Mouse (Mus musculus): ENCODE measurements at regions not wholly inside any gene's neighbourhood (a gene's known extent, or its start where the extent isn't known, plus 50 kb on each side); places are given as distances from the start of the nearest gene placed in this dataset.

- dilution Hi-C loops (cut with MboI; ENCODE audit: extremely low pct_ligation_motif_present, extremely low pct_unique_long_range_greater_than_20kb, low sequenced_read_pairs): no loop called here
- Histone ChIP-seq H3K9ac (ENCODE audit: insufficient read depth, low read depth) (no peak overlapping the region), H3K36me3 (replicated peaks in 1 of 2; ENCODE audit: control insufficient read depth in 1 of 2, insufficient read depth in 1 of 2, low read length in 1 of 2) (no peaks in the 10 kb centered on the region), H3K27ac (ENCODE audit: insufficient read depth, low read depth) (no peak overlapping the region), H3K4me1 (ENCODE audit: control insufficient read depth in 1 of 2, insufficient read depth in 2 of 2) (no peaks in the 10 kb centered on the region), H3K27me3 (replicated peaks) (no peaks in the 10 kb centered on the region), H3K4me3 (replicated peaks in 1 of 3; ENCODE audit: low read depth in 2 of 3, low read length in 2 of 3, poor library complexity in 1 of 3) (no peak overlapping the region), H3K4me2 (ENCODE audit: insufficient read depth, low read depth, poor library complexity, severe bottlenecking) (no peak overlapping the region), H3K79me2 (replicated peaks; ENCODE audit: control insufficient read depth, extremely low read depth, insufficient read depth, poor library complexity, severe bottlenecking) (no peaks in the 10 kb centered on the region), H3K9me3 (replicated peaks; ENCODE audit: low read length) (no peaks in the 10 kb centered on the region)
- TF ChIP-seq NELFE (IDR thresholded peaks at IDR 0.05; ENCODE audit: low read depth, low read length): no peak
- TF ChIP-seq ETS1 (conservative IDR thresholded peaks at IDR 0.05; ENCODE audit: low read depth, low read length): no peak
- no peak for TF ChIP-seq UBTF (IDR thresholded peaks at IDR 0.05; ENCODE audit: low read depth, low read length)
- TF ChIP-seq SIN3A (IDR thresholded peaks at IDR 0.05; ENCODE audit: low read length): no peak
- no peak for TF ChIP-seq CHD1 (IDR thresholded peaks at IDR 0.05; ENCODE audit: low read depth, low read length)
- peak; percentile 78 for TF ChIP-seq SMC3 (IDR thresholded peaks at IDR 0.05; ENCODE audit: low read depth, low read length)
- no peak for TF ChIP-seq MEF2A (IDR thresholded peaks at IDR 0.05; ENCODE audit: borderline replicate concordance, low read depth, low read length)
- TF ChIP-seq CTCF (conservative IDR thresholded peaks at IDR 0.05 in 1 of 2, IDR thresholded peaks at IDR 0.05 in 1 of 2; ENCODE audit: low read depth in 2 of 2, low read length in 2 of 2): peak; percentile 68 to 72; a peak in 3 of 4 replicates
- no peak for TF ChIP-seq JUND (conservative IDR thresholded peaks at IDR 0.05; ENCODE audit: low read depth, low read length)
- TF ChIP-seq RAD21 (IDR thresholded peaks at IDR 0.05; ENCODE audit: low read depth, low read length): peak; percentile 71
- no peak for TF ChIP-seq RCOR1 (conservative IDR thresholded peaks at IDR 0.05; ENCODE audit: low read depth, low read length)
- TF ChIP-seq ZMIZ1 (IDR thresholded peaks at IDR 0.05; ENCODE audit: low read depth, low read length): no peak
- no peak for TF ChIP-seq ZC3H11A (IDR thresholded peaks at IDR 0.05; ENCODE audit: low read depth, low read length)
- TF ChIP-seq POLR2AphosphoS2 (IDR thresholded peaks at IDR 0.05; ENCODE audit: low read depth, low read length): no peak
- no peak for TF ChIP-seq KAT2A (IDR thresholded peaks at IDR 0.05; ENCODE audit: insufficient replicate concordance, low read length)
- no peak for TF ChIP-seq BHLHE40 (IDR thresholded peaks at IDR 0.05; ENCODE audit: low read depth, low read length)
- TF ChIP-seq USF1 (IDR thresholded peaks at IDR 0.05; ENCODE audit: low read depth, low read length): no peak
- no peak for TF ChIP-seq MAX (IDR thresholded peaks at IDR 0.05; ENCODE audit: low read length)
- in situ Hi-C loops (cut with MboI; ENCODE audit: low pct_ligation_motif_present, low pct_unique_long_range_greater_than_20kb, low sequenced_read_pairs): loop anchor here (25.0 kb wide), 1 partner anchor 381 kb away; no protein-coding TSS in a partner anchor
- peak; percentile 31 for DNase-seq (ENCODE audit: extremely low read depth)
These were observed 56.2 kb upstream of the Pld5 start for GRCm38 (mm10) chr1:176331344-176331743.

Measured in CH12.LX (cell line).